Mouse (Mus musculus): ENCODE data around the gene Mcrip2.
"Not testable (repeated sequence)": the region's sequence is repeated elsewhere in the genome, so short reads cannot be mapped to it uniquely, and the experiment has no call there.

Mcrip2 gene

DNA sequence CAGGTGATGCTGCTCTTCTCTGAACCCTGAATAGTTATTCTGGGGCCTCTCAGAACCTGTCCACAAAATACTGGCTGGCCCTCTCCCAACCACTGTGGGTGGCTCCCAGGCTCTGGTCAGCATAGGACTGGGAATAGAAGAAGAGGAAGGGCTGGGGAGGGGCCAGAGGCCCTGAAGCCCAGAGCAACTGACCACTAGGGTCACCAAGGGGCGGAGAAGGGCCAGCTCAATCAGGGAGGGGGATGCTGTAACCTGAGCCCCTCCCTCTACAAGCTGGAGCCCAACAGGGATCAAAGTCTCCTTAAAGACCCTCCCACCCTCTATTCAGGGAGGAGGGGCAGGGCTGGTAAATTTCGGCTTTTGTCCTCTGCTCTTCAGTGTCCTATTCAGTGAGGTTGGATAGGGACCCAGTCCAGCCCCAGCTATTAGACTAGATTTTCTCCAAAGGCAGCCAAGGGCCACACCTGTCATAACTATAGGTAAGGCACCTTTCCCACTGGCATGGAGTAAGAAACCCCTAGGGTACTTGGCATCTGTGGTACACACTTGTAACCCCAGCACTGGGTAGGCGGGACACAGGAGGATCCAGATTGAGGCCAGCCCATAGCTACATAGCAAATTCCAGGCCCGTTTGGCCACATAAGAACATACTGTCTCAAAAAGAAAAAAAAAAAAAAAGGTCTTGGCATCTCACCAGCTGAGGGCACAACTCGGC, 11.8 kb upstream of the Mcrip2 start, which contains the start of gene Wfikkn1:
Gene Wfikkn1, minus strand, starts transcription at position 663 of the 715 bp plus-strand sequence.
- no peak for DNase-seq

DNA sequence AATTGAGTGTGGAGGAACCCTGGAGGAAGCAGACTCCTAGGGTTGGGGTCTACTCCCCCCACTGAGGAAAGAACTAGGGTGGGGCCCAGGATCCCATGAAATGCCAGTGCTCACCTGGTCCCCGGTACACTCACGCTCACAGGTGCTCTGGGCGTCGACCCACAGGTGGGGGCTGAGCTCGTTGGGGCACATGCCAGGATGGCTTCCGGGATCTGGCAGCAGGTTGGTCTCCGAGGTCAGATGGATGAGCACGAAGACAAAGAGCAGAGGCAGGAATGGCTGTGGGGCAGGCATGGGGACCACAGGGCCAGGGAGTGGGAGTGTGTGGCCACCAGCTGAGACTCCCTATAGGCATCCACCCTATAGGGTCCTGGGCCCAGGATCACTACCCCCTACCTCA, 11.2 kb upstream of the Mcrip2 start:
- no peak for DNase-seq

DNA sequence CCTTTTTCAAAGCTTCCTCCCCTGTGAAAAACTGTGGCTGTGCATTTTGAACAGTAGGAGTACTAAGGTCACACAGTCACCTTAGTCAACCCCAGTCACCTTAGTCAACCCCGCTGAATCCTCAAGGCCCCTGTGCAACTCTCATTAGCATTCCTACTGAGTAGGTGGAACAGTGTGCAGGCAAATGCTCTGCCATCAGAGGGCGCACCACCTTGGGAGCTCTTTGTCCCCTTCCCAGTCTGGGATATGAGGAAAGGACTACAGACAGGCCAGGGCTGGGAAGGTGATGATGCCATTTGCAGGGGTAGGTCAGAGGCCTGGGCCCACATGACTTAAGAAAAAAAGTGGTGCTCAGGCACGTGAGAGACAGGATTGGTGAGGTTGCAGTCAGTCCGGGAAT, 10.7 kb upstream of the Mcrip2 start:
- DNase-seq: peak; percentile 85

DNA sequence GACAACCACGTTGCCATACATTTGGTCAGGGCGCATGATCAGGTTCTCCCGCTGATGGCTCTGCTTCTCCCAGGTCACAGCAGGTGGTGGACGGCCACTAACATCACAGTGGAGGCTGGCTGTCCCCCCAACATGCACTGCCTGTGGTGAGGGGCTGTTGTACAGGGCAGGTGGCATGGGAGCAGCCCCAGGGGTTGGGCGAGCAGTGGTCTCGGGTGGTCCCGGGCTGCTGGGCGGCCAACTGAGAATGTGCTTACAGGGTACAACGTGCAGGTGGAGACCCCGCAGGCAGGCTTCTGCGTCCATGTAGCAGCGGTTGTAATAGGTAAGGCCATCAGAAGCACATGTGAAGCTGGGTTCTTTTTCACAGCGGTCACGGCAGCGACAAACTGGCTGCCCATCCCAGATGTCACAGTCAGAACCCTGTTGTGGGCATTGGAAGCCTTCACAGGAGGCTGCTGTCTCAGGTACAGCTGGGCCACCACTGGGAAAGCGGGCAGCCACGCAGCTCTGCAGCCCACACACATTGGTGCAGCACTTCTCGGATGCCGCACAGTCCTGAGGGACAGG, 10.1 kb upstream of the Mcrip2 start:
- DNase-seq: no peak

DNA sequence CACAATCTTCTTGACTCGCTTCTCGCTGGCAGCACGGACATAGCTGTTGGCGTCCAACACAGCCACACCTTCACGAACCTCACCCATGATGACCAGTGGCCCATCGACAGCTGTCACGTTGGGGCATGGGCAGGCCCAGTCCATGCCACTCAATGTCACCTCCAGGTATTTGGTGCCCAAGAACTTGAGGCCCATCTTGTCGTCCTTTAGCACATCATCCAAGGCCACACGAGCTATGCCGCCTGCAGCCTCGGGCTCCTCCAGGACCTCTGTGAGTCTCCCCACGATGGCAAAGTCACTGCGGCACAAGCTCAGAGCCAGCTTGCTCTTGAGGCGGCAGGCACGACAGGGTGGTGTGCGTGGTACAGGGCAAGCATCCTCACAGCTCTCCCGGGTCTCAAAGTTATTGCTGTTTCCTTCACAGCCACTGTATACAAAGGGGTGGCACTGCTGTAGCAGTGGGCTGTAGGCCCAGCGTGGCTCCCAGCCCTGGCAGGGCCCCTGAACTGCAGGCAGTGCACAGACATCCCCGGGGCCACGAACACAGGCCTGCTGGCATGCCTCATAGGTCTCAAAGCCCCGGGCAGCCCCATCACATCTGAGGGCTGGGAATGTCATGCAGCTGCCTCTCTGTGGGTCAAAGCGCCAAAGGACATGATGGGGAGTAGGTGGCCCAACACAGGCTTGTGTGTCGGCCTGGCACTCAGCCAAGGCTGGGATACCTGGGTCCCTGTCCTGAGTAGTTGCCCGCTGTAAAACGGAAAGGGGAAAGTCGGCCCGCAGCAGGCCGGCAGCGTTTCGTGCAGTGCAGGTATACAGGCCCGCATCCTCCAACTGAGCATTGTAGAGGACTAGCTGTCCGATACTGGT, 9.4 kb upstream of the Mcrip2 start:
- no peak for DNase-seq

DNA sequence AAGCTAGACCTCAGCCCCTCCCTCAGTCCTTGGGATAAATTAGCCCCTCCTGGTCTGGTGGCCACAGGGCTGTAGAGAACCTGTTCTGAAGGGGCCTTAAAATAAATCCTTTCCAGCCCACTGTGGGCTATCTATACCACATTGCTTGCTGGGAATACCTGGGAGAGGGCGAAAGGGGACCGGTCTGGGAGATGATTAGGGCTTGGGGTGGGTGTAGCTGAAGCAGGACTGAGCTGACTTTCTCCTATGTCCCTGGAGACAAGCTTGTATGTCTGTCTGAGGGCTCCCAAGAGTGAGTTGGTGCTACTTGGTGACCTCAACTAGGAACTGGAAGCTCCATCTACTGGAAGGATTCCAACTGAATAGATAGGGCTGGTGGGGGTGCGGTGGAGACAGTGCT, 8.5 kb upstream of the Mcrip2 start:
- no peak for DNase-seq

DNA sequence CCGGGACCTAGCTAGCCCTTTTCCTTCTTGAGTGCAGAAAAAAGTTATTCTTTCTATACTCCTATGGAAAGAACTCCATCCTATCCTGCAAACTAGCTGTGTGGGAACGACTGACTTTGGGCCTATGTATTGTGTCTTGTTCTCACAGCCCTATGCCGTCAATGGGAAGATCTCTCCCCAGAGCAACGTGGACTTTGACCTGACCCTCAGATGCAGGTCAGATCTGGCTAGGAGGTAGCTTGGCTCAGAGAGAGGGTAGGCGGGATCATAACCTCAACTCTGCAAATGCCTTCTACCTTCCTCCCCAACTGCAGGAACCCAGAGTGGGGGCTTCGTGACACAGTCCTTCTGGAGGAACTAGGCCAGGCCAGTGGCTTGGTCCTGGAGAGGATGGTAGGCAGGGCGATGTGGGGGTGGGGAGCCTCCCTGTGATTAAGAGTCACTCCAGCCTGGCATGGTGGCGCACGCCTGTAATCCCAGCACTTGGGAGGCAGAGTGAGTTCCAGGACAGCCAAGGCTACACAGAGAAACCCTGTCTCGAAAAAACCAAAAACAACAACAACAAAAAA, 7.9 kb upstream of the Mcrip2 start:
- peak; percentile 85 for DNase-seq

DNA sequence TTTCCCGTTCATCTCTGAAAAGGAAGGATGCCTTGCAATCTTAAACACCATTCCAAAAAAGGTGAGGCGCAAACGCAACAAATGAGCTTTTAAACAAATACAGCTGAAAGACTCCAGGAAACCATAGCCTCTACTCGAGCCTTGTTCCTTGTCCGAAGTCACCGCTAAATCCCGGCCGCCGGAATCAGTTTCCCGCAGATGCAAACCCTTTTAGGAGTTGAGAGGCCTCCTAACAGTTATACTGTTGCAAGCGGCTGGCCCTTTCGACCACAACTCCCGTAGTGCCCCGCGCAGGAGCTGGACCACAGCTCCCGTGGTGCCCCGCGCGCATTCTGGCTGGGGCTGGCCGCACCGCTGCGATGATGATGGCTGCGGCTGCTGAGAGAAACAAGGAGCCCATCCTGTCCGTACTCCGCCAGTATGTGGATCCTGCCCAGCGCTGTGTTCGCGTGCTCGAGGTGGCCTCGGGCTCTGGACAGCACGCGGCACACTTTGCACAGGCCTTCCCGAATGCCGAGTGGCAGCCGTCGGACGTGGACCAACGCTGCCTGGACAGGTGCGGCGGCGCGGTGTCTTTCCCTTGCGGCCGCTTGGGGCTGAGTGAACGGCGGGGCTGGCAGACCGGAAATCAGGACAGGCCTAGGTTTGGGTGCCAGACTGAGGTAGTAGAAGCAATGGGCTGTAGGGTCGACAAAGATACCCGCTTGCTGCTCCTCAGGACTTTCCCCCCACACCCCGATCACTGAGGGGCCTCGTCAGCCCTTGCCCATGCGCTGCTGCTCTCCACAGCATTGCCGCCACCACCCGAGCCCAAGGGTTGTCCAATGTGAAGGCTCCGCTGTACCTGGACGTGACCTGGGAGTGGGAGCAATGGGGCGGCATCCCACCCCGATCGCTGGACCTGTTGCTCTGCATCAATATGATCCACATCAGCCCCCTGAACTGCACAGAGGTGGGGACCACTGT, 6.9 kb upstream of the Mcrip2 start:
- DNase-seq: peak; percentile 89

DNA sequence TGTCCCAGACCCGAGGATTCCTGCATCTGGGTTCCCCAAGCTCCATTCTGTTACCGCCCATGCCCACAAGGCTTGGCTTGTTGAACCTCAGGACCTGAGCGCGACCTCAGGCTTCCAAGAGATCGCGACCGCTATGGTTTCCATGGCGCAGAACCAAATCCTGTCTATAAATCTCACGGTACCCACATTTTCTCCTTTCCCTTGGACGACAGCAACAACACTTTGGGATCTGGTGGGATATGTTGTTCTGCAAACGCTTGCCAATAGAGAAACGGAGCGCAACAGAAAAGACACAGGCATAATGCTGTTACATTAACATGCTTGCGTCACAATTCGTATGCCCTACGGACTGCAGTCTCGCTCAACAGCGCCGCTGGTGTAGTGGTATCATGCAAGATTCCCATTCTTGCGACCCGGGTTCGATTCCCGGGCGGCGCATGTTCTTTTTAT, 6.2 kb upstream of the Mcrip2 start, which contains the start of gene Mettl26:
Gene Mettl26, plus strand, starts transcription at position 354 of the 450 bp plus-strand sequence.
- DNase-seq: peak; percentile 90

DNA sequence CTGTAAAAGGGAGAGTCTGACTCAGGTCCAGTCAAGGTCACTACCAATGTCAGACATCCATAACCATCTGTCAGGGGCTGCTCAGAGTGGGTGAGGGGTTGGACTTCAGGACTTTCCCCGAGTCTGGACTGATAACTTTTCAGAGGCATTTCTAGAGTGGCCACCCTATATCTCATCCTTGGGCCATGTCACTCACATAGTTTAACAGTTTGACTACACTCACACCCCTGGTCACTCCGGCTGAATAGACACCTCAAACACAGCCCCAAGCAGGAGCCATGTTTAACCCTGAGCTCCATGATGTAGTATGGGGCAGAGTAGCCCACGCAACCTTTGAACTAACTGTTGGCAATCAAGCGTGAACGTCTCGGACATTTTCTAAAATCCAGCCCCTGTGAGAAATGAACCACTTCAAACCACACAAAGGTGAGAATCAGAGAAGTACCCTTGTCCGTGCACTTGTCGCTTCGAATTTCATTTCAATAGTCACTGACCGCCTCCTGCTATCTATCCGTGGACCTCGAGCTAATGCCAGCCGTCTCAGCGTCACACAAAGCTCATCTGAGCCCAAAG, 5.7 kb upstream of the Mcrip2 start:
- peak; percentile 59 for DNase-seq

DNA sequence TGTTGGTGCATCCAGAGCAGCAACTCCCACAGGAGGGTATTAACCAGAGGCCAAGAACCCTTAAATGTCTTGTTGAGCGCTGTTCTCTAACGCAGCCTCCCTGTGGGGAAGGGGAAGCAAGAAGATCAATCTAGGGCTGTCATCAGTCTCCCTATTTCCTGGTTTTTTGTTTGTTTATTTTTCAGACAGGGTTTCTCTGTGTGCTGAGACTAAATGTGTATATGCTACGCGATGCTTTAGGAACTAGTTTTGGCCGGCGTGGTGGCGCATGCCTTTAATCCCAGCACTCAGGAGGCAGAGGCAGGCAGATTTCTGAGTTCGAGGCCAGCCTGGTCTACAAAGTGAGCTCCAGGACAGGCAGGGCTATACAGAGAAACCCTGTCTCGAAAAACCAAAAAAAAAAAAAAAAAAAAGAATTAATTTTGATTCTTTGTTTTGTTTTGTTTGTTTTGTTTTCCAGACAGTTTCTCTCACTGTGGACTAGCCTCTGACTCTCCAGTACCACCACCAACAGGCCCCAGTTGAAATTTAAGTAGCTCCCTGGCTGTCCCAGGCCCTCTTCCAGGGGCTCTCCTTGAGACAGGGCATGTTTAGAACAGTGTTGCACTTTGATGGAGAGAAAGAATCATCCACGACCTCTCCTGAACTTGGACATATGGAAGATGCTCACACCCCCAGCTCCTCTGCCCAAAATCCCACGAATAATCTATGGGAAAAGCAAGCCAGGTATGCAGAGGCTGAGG, 5.0 kb upstream of the Mcrip2 start:
- DNase-seq: no peak

DNA sequence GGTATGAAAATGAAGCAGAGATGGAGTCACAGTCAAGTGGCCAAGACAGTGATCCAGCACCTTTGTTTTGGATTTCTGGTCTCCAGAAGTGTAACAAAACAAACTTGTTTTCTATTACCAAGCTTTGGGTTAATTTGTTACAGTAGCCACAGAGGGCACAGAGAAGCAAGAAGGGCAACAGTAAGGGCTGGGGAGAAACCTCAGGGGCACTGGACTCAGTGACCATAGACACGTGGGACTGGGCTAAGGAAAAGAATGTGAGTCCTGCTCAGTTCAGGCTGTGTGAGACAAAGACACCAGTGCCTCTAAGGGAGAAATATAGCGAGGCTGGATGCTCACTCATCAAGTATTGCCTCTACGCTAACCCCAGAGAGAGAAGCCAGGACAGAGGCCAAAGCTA, 4.1 kb upstream of the Mcrip2 start:
- peak; percentile 75 for DNase-seq

DNA sequence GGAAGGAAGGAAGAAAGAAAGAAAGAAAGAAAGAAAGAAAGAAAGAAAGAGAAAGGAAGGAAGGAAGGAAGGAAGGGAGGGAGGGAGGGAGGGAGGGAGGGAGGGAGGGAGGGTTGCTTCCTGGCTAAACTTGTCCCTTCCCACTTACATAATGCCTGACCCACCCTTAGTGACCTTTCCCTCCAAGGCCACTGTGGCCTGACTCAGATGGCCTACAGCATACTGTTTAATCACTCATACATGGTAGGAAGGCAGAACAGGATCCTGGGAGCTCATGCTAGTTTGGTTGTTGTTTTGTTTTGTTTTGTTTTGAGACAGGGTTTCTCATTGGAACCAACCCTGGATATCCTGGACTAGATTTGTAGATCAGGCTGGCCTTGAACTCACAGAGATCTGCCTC, 3.0 kb upstream of the Mcrip2 start:
- DNase-seq: not testable (repeated sequence)

DNA sequence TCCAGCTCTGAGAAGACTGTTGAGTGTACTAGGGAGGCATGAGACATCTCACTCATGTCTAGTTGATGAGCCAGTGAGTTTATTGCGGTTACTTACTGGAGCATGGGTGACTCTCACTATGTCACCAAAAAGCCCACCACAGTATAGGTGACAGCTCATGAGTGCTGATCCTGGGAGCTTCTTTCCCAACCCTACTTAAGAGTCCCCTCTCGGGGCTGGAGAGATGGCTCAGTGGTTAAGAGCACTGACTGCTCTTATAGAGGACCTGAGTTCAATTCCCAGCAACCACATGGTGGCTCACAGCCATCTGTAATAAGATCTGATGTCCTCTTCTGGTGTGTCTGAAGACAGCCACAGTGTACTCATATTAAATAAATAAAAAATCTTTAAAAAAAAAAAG, 1.4 kb upstream of the Mcrip2 start:
- no peak for DNase-seq

DNA sequence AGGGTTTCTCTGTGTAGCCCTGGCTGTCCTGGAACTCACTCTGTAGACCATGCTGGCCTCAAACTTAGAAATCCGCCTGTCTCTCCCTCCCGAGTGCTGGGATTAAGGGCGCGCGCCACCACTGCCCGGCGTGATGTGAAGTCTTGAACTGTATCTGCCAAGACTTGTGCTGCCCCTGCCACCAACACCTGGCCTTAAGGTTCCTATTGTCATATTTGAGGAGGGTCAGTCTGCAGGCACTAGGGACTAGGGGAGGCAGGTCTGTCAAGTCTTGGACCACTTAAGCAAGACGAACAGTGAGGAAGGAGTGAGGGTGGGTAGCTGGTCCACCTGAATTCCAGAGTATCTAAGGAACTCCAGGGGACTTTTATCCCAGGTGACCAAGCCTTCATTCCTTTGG, 934 bp upstream of the Mcrip2 start:
- DNase-seq: no peak

DNA sequence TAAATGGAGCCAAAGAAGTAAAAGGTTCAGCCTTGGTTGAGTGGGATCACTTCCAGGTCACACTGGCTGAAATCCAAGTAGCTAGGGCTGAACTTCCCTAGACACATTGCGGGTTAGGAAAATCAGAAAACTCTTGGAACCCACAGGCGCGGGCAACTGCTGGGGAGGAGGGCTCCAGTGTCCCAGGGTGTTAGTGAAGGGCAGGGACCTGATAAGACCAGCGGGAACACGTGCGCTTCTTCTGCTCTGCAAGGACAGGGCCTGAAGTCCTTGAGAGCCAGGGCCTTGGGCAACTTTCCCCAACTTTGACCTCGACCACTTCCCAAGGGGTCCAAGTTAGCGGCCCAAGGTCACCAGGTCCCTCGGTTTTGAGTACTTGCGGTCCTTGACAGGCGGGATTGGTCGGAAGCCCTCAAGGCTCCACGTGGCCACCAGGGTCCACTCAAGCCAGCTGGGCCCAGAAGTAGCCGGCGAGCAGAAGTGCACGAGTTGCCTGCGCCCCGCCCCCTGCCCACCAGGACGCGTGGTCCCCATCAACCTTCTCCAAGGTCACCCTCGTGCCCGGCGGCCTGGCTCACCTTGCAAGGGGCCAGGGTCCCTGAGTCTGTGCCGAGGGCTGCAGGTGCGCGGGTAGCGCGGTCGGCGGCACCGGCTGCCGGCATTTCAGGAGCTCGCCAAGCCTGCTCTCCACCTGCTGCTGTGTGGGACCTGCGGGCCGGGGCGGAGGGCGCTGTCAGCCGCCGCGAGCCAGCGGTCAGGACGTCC, 546 bp downstream of the Mcrip2 start:
- DNase-seq: peak; percentile 79

DNA sequence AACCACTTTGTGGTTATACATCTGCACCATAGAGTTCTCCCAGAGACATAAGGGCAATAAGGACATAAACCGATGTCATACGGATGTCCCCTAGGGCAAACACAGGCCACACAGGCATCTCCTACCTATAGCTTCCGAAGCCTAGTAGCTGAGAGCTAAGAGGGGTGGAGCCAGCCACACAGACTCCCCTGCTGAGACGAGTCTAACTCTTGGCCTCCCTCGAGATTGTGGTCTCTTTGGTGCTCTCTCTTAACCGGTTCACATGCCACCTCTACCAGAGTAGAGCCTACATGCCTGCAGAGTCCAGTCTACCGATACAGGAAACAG, 1.1 kb downstream of the Mcrip2 start:
- no peak for DNase-seq

DNA sequence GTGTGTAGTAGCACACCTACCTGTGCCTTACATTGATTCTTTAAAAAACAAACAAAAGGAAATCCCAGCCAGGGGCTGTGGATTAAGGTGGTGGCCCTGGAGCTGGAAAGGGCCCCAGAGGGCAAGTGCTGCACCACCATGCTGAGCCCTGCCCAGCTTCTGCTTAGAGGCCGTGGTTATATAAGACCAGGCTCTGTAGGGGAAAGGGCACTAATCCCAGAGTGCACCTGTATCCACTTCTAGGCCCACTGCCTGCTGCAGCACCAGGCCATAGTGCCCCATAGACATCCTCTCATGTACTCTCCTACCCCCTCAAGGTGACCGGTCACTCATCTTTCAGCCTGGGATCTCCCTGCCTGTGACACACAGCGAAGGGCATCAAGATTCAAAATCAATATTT, 2.4 kb downstream of the Mcrip2 start:
- peak; percentile 75 for DNase-seq

DNA sequence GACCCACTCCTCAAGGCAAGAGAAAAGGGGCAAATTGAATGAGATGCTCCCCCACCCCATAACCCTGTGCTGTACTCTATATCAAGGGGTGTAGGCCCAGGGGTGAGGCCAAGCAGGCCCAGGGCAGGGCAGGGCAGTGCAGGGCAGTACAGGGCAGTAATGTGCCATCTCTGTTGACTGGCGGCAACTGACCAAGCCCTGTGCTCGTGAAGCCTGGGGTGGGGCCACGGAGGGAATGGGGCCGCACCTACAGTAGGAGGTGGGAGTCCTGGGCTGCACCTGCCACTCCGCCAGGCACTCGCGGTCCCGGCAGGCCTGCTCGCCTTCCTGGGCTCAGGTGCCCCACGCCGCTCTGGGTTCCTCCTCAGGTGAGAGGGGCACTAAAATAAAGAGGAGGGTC, 3.3 kb downstream of the Mcrip2 start:
- no peak for DNase-seq

DNA sequence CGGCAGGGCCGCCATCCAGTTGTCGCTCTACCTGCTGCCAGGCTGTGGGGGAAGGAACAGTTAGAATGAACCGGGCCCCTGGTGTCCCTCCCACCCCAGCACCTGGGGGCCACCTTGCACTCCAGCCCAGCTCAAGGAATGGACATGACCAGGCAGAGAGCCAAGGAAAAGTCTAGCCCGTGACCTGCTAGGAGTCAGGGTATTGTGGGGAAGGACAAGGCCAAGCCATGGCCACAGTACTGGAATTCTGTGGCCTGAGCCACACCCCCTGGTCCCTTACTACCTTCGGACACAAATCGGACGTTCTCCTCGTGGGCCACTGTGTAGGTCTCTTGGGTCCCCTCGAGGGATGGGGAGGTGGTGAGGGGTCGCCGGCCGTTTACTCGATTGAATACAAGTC, 4.3 kb downstream of the Mcrip2 start:
- peak; percentile 60 for DNase-seq

Measured in kidney, adult 11 months (tissue).